Mouse (Mus musculus) C3H10T1/2 (cell line): Measurements from ENCODE around the gene Rps15a. TPM values are rescaled to one million over a fixed set of nuclear protein-coding genes. Genes with fewer than 3 reads are reported as not detected.

Experiments
- polyA plus RNA-seq, 2 experiments: library from polyadenylated mRNA; unstranded; fragments of >200 nt; fragmentation: generic; extraction: Trizol; gene quantifications; one replicate each; pipeline ENCODE4 v1.2.1; 2012; ENCODE audit warnings: missing spikeins in 2 of 2

The Rps15a gene
- 1,000 to 10,000 TPM; 1,049 to 1,310 TPM for polyA plus RNA-seq

DNA sequence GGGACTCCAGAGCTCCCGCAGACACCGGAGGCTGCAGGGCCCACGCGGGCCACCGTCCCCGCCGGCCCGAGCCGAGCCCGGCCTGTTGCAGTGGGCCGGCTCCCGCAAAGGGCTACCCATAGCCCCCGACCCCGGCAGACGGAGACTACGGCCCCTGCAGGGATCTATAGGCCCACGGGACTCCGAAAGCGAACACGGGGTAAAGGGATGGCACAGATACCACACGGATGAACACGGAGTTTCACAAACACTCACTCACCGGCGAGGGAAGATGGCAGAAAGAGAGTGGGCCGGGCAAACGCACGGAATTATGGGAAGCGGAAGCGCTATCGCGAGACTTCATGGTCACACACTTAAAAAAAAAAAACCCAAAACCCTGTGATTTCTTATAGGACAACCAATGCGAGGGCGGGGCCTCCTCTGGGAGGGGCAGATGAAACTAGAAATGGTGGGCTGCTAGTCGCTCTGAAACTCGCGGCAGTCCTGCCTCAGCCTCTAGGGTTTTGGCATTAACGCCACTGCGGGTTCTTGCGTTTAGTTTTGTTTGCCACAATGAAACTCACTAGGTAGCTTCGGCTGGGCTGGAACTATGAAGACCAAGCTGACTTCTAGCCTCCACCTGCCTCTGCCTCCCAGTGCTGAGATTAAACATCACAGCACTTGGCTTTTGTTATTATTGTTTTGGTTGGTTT, at the start of gene Rps15a:
TSS of gene Rps15a (minus strand) at position 312 of the 692 bp plus-strand sequence.

DNA sequence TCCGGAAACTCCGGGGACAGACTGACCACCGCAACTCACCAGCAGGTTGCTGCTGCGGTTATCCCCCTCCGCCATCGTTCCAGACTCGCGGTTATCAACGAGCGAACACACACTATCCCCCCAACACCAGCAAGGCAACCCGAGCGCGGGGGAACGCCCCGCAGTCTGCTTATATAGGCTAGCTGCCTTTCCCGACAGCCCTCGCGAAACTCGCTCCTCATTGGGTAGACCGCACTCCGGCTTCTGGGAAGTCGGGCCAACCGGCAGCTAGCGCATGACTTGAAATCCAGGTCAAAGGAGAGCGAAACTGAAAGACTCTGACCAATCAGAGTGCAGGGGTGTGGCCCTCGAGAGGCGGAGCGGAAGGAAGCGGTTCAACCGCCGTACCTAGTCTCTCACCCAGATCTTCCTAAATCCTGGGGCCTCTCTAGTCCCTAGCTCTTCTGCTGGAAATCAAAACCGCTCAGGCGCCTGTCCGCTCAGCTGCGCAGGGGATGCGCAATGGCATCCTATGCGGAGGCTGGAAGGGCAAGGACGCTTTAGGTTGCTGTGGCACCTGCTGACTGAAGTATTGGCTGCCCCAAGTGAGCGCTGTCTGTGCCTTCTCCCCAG, 13.5 kb upstream of the Rps15a start, which contains the start of gene Arl6ip1:
TSS of gene Arl6ip1 (minus strand) at position 233 of the 612 bp plus-strand sequence.

Other genes starting within 250 kb of the Rps15a start
- gene Arl6ip1, start 13.5 kb upstream of the Rps15a start, polyA plus RNA-seq: 10 to 100 TPM in 1 of 2 experiments, 1 to 10 TPM in 1; 4.8 to 67.4 TPM
- gene Smg1, start 127.5 kb upstream of the Rps15a start, polyA plus RNA-seq: 1 to 10 TPM in 1 of 2 experiments, under 1 TPM in 1; 0.14 to 6.7 TPM